Mouse (Mus musculus) stomach, postnatal 0 days (tissue): ENCODE data around the gene Gtf2ird1.

Source experiments
- CTCF ChIP-seq: IDR thresholded peaks from 2 replicates; pipeline ENCODE4 v1.5.1; 2016; ENCODE audit warnings: antibody characterized with exemption, low read depth, mild to moderate bottlenecking, moderate library complexity
- EP300 ChIP-seq: optimal IDR thresholded peaks from 2 replicates; pipeline ENCODE3; 2016; ENCODE audit warnings: antibody characterized with exemption

GRCm38 (mm10) chr5:134397434-134398163 is 58.9 kb downstream of the Gtf2ird1 start:
- TF ChIP-seq CTCF, result no peak
- no peak for TF ChIP-seq EP300
